Mouse (Mus musculus) forebrain, embryonic 16.5 days (tissue): Measurements from ENCODE around the gene Klkb1. TPM values are rescaled to one million over a fixed set of nuclear protein-coding genes. Genes with fewer than 3 reads are reported as not detected.

ENCODE experiments used
- ATAC-seq: fragments of 200-750 bp; cut with Nextera tagmentation; 2 replicates; pipeline ENCODE4 v1.8.0; 2017; ENCODE audit warnings: mild to moderate bottlenecking, moderate library complexity
- H3K27ac ChIP-seq: fragments of 300-500 bp; sonication (generic); 2 replicates; pipeline ENCODE4 v1.5.1; 2014; ENCODE audit warnings: low read length, control low read depth
- H3K27me3 ChIP-seq: fragments of 300-500 bp; sonication (generic); replicated peaks from 2 replicates; pipeline ENCODE4 v1.6.1; 2014; ENCODE audit warnings: low read length; ENCODE audit not compliant: control insufficient read depth, insufficient read depth
- H3K36me3 ChIP-seq: fragments of 300-500 bp; sonication (generic); 2 replicates; pipeline ENCODE4 v1.6.1; 2014; ENCODE audit not compliant: control insufficient read depth, insufficient read depth
- H3K4me1 ChIP-seq: fragments of 300-500 bp; sonication (generic); replicated peaks from 2 replicates; pipeline ENCODE4 v1.6.1; 2014; ENCODE audit warnings: low read length; ENCODE audit not compliant: control insufficient read depth, insufficient read depth
- H3K4me2 ChIP-seq: fragments of 300-500 bp; sonication (generic); 2 replicates; pipeline ENCODE4 v1.6.1; 2014; ENCODE audit warnings: mild to moderate bottlenecking, low read length, control low read depth
- H3K4me3 ChIP-seq: fragments of 300-500 bp; sonication (generic); replicated peaks from 2 replicates; pipeline ENCODE4 v1.5.1; 2014; ENCODE audit warnings: mild to moderate bottlenecking, low read length, control low read depth
- H3K9ac ChIP-seq: fragments of 300-500 bp; sonication (generic); replicated peaks from 2 replicates; pipeline ENCODE4 v1.6.1; 2014; ENCODE audit warnings: low read depth, low read length, control low read depth
- H3K9me3 ChIP-seq: fragments of 300-500 bp; sonication (generic); 2 replicates; pipeline ENCODE4 v1.6.1; 2016; ENCODE audit warnings: low read length; ENCODE audit not compliant: control insufficient read depth
- WGBS: fragments of 180-500 bp; shearing (Covaris S2); extraction: QIAGEN DNeasy Blood & Tissue Kit; methylation state at CpG from one replicate; pipeline ENCODE4 v1.1.7; 2014; 5-methylcytosine and 5-hydroxymethylcytosine counted together
- polyA plus RNA-seq: library from polyadenylated mRNA; unstranded; fragments of >200 nt; fragmentation: Nextera tagmentation; extraction: Ambion mirVana; gene quantifications from 2 replicates; pipeline ENCODE4 v1.2.1, GENCODE M21; 2015

Klkb1 gene
- polyA plus RNA-seq, 1 experiment from 2014 or later: not detected

DNA sequence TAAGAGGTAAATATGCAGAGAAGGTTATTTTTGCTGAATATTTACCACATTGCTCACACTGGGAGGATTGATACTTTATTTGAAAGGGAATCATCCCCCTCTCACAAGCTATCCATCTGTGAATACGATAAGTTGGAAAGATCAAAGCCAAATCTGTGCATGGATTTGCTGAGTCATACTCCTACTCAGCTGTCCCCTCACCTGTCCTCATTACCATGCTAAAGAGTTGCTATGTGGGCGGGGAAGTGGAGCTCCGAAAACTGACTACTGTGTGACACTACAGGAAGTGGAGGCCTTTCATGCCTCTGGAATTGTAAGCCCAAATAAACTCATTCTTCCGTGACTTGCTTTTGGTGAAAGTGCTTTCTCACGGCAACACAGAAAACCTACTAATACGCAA lies 59.4 kb downstream of the Klkb1 start:
- Histone ChIP-seq H3K27me3 (no peaks in the 10 kb centered on the region), H3K4me2 (no peak overlapping the region), H3K9me3 (no peaks in the 10 kb centered on the region), H3K4me3 (no peak overlapping the region), H3K27ac (no peak overlapping the region), H3K36me3 (no peaks in the 10 kb centered on the region), H3K9ac (no peak overlapping the region), H3K4me1 (peaks cover 4% of the 10 kb centered on the region; the same call in 1 of the 2 replicates)
- 81% methylated on average over 6 of the region's 6 CpGs for WGBS
- ATAC-seq: no peak

DNA sequence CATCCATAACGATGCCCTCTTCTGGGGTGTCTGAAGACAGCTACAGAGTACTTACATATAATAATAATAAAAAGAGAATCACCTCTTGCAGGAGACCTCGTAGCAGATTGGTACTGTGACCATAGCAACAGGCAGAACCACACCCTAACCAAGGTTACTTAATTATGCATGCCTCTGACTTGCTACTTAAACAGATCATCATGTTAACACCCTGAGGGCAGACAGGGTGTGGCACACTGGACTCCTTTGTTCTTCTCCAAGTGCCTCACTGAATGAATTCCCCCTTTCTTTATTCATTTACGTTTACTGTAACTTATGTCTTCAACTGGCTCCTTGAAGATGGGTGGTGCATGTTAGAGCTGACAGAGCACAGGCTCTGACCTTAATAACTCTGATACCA lies 61.4 kb downstream of the Klkb1 start:
- Histone ChIP-seq H3K4me1 (peaks cover 4% of the 10 kb centered on the region; the same call in 1 of the 2 replicates), H3K9me3 (no peaks in the 10 kb centered on the region), H3K4me2 (no peak overlapping the region), H3K36me3 (no peaks in the 10 kb centered on the region), H3K9ac (no peak overlapping the region), H3K27ac (no peak overlapping the region), H3K27me3 (no peaks in the 10 kb centered on the region), H3K4me3 (no peak overlapping the region)
- WGBS: 63% methylated on average over 3 of the region's 3 CpGs
- ATAC-seq: no peak

Other genes starting within 250 kb of the Klkb1 start
- 0.35 TPM in 1 of 2 replicates, not detected in the other for gene Mtnr1a, start 225.7 kb downstream of the Klkb1 start, polyA plus RNA-seq
- gene F11, start 32.8 kb downstream of the Klkb1 start, polyA plus RNA-seq: not detected in 2 replicates
- gene Gm45753, start 13.6 kb upstream of the Klkb1 start, polyA plus RNA-seq: not detected in 2 replicates
- gene Cyp4v3, start 38.4 kb upstream of the Klkb1 start, polyA plus RNA-seq: 0.85 and 0.94 TPM in 2 replicates
- 4.5 and 5.7 TPM in 2 replicates for gene Fam149a, start 87.4 kb upstream of the Klkb1 start, polyA plus RNA-seq
- 0.98 and 0.99 TPM in 2 replicates for gene Tlr3, start 116.2 kb upstream of the Klkb1 start, polyA plus RNA-seq
- gene Sorbs2, start 212.9 kb upstream of the Klkb1 start, polyA plus RNA-seq: 79.8 and 92.6 TPM in 2 replicates